Mouse (Mus musculus) midbrain, embryonic 10.5 days (tissue): ENCODE results near the gene Klk9. TPM values are rescaled to one million over a fixed set of nuclear protein-coding genes. Genes with fewer than 3 reads are reported as not detected.

ENCODE experiments used
- DNase-seq: peaks from one replicate; pipeline ENCODE4 v3.0.0-alpha.2; 2017; ENCODE audit warnings: low spot score
- H3K27ac ChIP-seq: fragments of 300-500 bp; sonication (generic); replicated peaks from 2 replicates; pipeline ENCODE4 v1.5.1; 2016; ENCODE audit warnings: mild to moderate bottlenecking
- H3K27me3 ChIP-seq: fragments of 300-500 bp; sonication (generic); 2 replicates; pipeline ENCODE4 v1.6.1; 2016; ENCODE audit warnings: low read depth, mild to moderate bottlenecking; ENCODE audit not compliant: poor library complexity, severe bottlenecking
- H3K36me3 ChIP-seq: fragments of 300-500 bp; sonication (generic); 2 replicates; pipeline ENCODE4 v1.6.1; 2016; ENCODE audit warnings: mild to moderate bottlenecking, moderate library complexity
- H3K4me1 ChIP-seq: fragments of 300-500 bp; sonication (generic); 2 replicates; pipeline ENCODE4 v1.6.1; 2016
- H3K4me3 ChIP-seq: fragments of 300-500 bp; sonication (generic); 2 replicates; pipeline ENCODE4 v1.5.1; 2016; ENCODE audit warnings: mild to moderate bottlenecking, moderate library complexity
- H3K9me3 ChIP-seq: fragments of 300-500 bp; sonication (generic); replicated peaks from 2 replicates; pipeline ENCODE4 v1.6.1; 2016; ENCODE audit warnings: mild to moderate bottlenecking
- WGBS: fragments of 180-500 bp; shearing (Covaris S2); methylation state at CpG from one replicate; pipeline ENCODE4 v1.1.7; 2016; 5-methylcytosine and 5-hydroxymethylcytosine counted together
- polyA plus RNA-seq: library from polyadenylated mRNA; unstranded; fragments of >200 nt; fragmentation: Nextera tagmentation; extraction: Ambion mirVana; gene quantifications from 2 replicates; pipeline ENCODE4 v1.2.1, GENCODE M21; 2016

The Klk9 gene
- polyA plus RNA-seq, 1 experiment from 2014 or later: not detected

DNA sequence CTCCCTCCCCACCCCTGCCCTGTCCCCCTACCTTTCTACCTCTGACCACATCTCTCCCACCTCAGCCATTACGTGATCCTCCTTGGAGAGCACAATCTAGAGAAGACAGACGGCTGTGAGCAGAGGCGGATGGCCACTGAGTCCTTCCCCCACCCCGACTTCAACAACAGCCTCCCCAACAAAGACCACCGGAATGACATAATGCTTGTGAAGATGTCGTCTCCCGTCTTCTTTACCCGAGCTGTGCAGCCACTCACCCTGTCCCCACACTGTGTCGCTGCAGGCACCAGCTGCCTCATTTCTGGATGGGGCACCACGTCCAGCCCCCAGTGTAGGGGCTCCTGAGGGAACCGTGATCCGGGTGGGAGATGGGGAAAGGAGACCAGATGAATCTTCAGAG is 14.3 kb upstream of the Klk9 start:
- WGBS: 90% methylated on average over 12 of the region's 12 CpGs
- no peaks in the 10 kb centered on the region for H3K36me3 ChIP-seq

DNA sequence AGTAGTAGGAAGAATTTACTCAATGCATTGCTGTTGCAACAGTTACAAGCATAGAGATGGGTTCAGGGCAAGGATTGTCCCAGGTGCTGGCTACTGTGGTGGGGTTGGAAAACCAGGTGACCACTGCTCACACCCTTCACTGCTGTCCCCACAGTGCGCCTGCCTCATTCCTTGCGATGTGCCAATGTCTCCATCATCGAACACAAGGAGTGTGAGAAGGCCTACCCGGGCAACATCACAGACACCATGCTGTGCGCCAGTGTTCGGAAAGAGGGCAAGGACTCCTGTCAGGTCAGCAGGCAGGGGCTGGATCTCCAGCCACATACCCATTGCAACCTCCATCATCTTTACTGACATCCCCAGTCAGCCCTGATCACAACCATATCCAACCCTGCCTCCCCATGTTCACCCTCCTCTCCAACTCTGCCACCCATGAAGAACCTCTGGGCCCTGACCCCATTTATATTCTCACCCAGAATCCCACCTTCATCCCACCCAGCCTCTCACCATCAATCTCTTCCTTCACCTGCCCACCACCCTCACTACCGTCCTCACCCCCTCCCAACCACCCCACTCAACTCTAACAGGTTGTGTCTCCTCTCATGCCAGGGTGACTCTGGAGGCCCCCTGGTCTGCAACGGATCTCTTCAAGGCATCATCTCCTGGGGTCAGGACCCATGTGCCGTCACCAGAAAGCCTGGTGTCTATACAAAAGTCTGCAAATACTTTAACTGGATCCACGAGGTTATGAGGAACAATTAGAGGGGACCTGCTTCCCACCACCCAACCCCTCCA is 13.3 kb upstream of the Klk9 start:
- 92% methylated on average over 10 of the region's 10 CpGs for WGBS
- H3K9me3 ChIP-seq: no peaks in the 10 kb centered on the region

More for the DNA sequence above, 14.3 kb upstream of the Klk9 start:
- no peak overlapping the region for H3K4me3 ChIP-seq
- no peak overlapping the region for H3K27ac ChIP-seq
- peaks cover 7% of the 10 kb centered on the region; the same call in 1 of the 2 replicates for H3K27me3 ChIP-seq
- H3K4me1 ChIP-seq: peaks cover 21% of the 10 kb centered on the region
- no peaks in the 10 kb centered on the region for H3K9me3 ChIP-seq
- DNase-seq: no peak

GRCm38 (mm10) chr7:43780241-43780640 is 11.4 kb upstream of the Klk9 start:
- WGBS: 70% methylated on average over 6 of the region's 6 CpGs
- H3K4me3 ChIP-seq: no peak overlapping the region
- H3K27ac ChIP-seq: no peak overlapping the region
- DNase-seq: no peak
- H3K9me3 ChIP-seq: no peaks in the 10 kb centered on the region
- H3K27me3 ChIP-seq: peaks cover 30% of the 10 kb centered on the region
- no peaks in the 10 kb centered on the region for H3K36me3 ChIP-seq
- peaks cover 16% of the 10 kb centered on the region for H3K4me1 ChIP-seq

More for the DNA sequence above, 13.3 kb upstream of the Klk9 start:
- no peaks in the 10 kb centered on the region for H3K36me3 ChIP-seq
- peaks cover 26% of the 10 kb centered on the region for H3K4me1 ChIP-seq
- no peak overlapping the region for H3K4me3 ChIP-seq
- H3K27ac ChIP-seq: no peak overlapping the region
- H3K27me3 ChIP-seq: peaks cover 16% of the 10 kb centered on the region
- no peak for DNase-seq

DNA sequence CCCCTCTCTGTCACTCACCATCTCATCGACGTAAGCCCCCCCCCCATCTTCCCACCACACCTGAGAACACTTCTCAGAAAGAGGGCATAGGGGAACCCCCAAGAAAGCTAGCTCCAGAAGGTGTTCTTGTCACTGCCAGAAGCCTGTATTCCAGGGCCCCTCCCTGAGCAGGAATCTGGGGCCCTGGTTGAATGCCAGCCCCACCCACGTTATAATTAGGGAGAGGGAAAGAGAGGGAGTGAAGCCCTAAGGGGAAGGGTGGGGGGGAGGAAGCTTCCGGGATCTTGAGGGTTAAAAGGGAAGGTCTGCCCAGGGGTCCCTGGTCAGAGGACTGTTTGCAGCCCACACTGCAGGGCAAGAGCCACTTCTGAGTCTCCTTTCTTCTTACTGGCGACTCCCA is 10.9 kb upstream of the Klk9 start, which contains the start of gene Klk10:
Gene Klk10, plus strand, starts transcription at position 290 of the 400 bp plus-strand sequence.
- H3K27ac ChIP-seq: no peak within 1 kb of the TSS
- 53% methylated on average over 5 of the region's 5 CpGs for WGBS
- H3K27me3 ChIP-seq: peaks cover 30% of the 10 kb centered on the region
- no peaks in the 10 kb centered on the region for H3K9me3 ChIP-seq
- no peak within 1 kb of the TSS for H3K4me3 ChIP-seq
- DNase-seq: no peak
- H3K36me3 ChIP-seq: no peaks in the 10 kb centered on the region
- peaks cover 11% of the 10 kb centered on the region for H3K4me1 ChIP-seq

- Histone ChIP-seq H3K27me3 (peaks cover 30% of the 10 kb centered on the region), H3K4me1 (peaks cover 9% of the 10 kb centered on the region), H3K36me3 (no peaks in the 10 kb centered on the region), H3K9me3 (no peaks in the 10 kb centered on the region), H3K27ac (no peak overlapping the region), H3K4me3 (no peak overlapping the region)
- whole genome bisulfite sequencing: 86% methylated on average over 11 of the region's 11 CpGs
- DNase-seq: no peak
Measured at GRCm38 (mm10) chr7:43781541-43781940, 10.2 kb upstream of the Klk9 start.

DNA sequence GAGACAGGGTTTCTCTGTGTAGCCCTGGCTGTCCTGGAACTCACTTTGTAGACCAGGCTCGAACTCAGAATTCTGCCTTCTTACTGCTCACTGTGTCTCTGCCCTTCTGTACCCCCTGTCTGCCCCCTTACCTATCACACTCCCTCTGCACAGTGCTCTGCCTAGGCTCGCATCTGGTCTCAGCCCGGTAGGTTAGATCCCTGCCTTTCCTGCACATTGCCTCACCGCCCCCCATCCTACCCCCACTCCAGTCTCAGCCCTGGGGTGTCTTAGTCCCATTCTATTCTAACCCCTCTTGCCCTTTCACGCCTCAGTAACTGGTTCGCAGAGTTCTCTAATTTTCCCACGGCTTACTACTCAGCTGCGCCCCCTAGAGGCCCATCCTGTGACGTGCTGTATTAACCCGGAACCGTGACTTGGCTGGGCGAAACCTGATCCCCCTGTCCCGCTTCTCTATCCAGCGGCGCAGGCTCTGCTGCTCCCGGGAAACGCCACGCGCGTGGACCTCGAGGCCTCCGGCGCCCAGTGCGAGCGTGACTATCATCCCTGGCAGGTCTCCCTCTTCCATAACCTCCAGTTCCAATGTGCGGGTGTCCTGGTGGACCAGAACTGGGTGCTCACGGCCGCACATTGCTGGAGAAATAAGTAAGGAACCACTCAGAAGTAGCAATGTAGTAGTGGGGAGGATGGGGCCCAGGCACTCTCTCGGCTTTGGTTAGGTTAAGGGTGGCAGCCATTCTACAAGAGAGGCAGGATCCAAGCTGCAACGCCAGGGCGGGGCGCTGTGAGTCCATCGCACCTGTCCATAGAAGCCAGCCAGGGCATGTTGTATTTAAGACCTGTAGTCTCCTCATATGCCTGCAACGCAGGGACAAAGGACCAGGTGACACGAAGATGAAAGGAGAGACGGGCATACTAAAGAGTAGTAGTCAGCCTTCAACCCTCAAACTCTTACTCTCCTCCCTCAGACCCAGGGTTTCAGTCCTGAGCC is 9.1 kb upstream of the Klk9 start:
- 6% methylated on average over 36 of the region's 36 CpGs for WGBS

DNA sequence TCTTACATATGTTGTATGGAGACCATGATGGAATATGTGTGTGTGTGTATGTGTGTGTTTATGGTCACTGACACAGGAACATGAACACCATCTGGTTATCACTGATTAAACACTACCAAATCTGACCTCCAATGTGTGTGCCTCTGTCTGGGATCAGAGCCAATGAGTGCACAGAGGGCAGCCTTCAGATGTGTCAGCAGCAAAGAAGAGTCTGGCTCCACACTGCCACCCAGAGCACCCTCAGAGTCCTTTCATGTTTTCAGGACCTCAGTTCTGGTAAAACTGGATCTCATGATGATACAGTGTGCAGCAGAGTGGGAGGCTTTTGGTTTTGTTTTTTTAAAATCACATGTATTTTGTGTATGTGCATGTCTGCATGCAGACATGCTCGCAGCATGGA is 6.4 kb upstream of the Klk9 start:
- WGBS: 84% methylated on average over 1 of the region's 1 CpGs
- no peaks in the 10 kb centered on the region for H3K36me3 ChIP-seq
- no peak overlapping the region for H3K4me3 ChIP-seq
- no peaks in the 10 kb centered on the region for H3K9me3 ChIP-seq
- H3K27ac ChIP-seq: no peak overlapping the region
- H3K27me3 ChIP-seq: peaks cover 30% of the 10 kb centered on the region
- DNase-seq: no peak
- H3K4me1 ChIP-seq: peaks cover 9% of the 10 kb centered on the region

More for the DNA sequence above, 9.1 kb upstream of the Klk9 start:
- Histone ChIP-seq H3K27ac (peak overlapping the region; percentile 77), H3K36me3 (no peaks in the 10 kb centered on the region), H3K4me3 (peak overlapping the region; percentile 51), H3K27me3 (peaks cover 30% of the 10 kb centered on the region), H3K9me3 (no peaks in the 10 kb centered on the region), H3K4me1 (peaks cover 9% of the 10 kb centered on the region)
- DNase-seq: peak; percentile 89

GRCm38 (mm10) chr7:43788096-43788495 is 3.6 kb upstream of the Klk9 start:
- Histone ChIP-seq H3K9me3 (no peaks in the 10 kb centered on the region), H3K27ac (no peak overlapping the region), H3K36me3 (no peaks in the 10 kb centered on the region), H3K4me3 (no peak overlapping the region), H3K4me1 (no peaks in the 10 kb centered on the region), H3K27me3 (peaks cover 17% of the 10 kb centered on the region)
- WGBS: 85% methylated on average over 3 of the region's 3 CpGs
- DNase-seq: no peak

DNA sequence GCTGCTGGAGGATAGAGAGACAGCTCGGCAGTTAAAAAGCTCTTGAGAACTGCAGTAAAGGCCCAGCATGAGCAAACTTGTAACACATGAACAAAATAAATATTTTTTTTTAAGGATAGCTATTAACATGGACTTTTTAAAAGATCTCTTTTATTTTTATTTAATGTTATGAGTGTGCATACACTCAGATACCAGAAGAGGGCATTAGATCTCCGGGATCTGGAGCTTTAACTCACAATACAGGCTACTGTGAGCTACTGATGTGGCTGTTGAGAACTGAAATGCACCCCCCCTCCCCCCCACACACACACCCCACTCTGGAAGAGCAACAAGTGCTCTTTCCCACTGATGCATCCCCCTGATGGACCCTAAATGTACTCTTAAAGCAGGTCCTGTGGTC is 2.4 kb upstream of the Klk9 start:
- Histone ChIP-seq H3K4me3 (no peak overlapping the region), H3K27ac (no peak overlapping the region)
- WGBS: 86% methylated on average over 2 of the region's 2 CpGs

DNA sequence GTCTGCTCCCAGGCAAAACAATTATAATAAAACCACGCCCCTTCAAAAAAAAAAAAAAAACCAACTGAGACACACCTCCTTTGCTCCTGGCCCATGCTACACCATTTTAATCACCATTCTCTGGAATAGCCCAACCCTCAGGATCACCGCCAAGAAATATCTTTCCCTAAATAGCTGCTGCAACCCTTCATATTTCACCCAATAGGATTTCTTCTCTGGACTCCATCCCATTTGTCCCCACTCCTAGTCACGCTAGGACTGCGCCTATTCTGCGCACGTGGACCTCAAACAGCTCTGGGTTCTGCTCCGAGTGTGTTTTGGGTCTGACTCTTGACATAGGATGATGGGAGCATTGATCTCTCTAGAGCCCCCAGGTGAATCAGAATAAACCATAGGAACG is 4.7 kb downstream of the Klk9 start:
- Histone ChIP-seq H3K36me3 (no peaks in the 10 kb centered on the region), H3K27me3 (peaks cover 43% of the 10 kb centered on the region), H3K4me1 (peaks cover 22% of the 10 kb centered on the region), H3K4me3 (peak overlapping the region; percentile 62), H3K27ac (no peak overlapping the region), H3K9me3 (no peaks in the 10 kb centered on the region)
- no peak for DNase-seq
- 6% methylated on average over 8 of the region's 8 CpGs for WGBS

More for the DNA sequence above, 2.4 kb upstream of the Klk9 start:
- DNase-seq: no peak
- no peaks in the 10 kb centered on the region for H3K36me3 ChIP-seq
- H3K27me3 ChIP-seq: peaks cover 5% of the 10 kb centered on the region; the same call in 1 of the 2 replicates
- no peaks in the 10 kb centered on the region for H3K9me3 ChIP-seq
- no peaks in the 10 kb centered on the region for H3K4me1 ChIP-seq

GRCm38 (mm10) chr7:43797333-43797769 is 5.7 kb downstream of the Klk9 start, which contains the start of gene Klk8:
Klk8 (plus strand) TSS chr7:43797577.
- Histone ChIP-seq H3K4me3 (peak within 1 kb of the TSS; percentile 62), H3K27ac (no peak within 1 kb of the TSS), H3K4me1 (peaks cover 22% of the 10 kb centered on the region), H3K9me3 (no peaks in the 10 kb centered on the region), H3K27me3 (peaks cover 43% of the 10 kb centered on the region), H3K36me3 (no peaks in the 10 kb centered on the region)
- under 1% methylated on average over 28 of the region's 28 CpGs for WGBS
- DNase-seq: peak; percentile 38

DNA sequence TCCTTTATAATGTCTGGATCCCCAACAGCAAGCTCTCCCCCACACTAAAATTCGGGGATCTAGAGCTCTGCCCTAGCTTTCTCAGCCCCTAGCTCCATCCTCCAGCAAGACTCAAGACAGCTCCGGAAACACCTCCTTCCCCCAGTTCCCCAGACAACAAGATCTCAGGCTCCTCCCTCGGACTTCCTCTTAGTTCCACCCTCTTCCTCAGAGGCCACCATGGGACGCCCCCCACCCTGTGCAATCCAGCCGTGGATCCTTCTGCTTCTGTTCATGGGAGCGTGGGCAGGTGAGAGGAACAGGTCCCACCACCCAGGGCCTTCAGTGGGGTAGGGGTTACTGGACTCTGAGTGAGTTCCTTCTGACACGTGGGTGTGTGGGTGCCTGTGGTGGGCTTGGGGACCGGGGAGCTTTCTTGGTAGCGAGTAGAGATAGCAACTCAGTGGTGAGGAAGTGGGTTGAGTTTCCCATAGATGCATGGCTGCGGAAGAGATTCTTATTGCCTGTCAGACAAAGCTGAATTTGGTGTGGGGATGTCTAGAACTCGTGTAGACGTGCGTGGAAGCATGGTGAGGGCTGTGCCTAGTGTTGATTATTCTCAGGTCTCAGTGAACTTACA is 6.3 kb downstream of the Klk9 start:
- no peaks in the 10 kb centered on the region for H3K9me3 ChIP-seq
- H3K4me3 ChIP-seq: peak overlapping the region; percentile 62
- peaks cover 22% of the 10 kb centered on the region for H3K4me1 ChIP-seq
- no peak for DNase-seq
- H3K27ac ChIP-seq: no peak overlapping the region
- H3K27me3 ChIP-seq: peaks cover 43% of the 10 kb centered on the region
- H3K36me3 ChIP-seq: no peaks in the 10 kb centered on the region
- WGBS: 46% methylated on average over 13 of the region's 13 CpGs
